Mouse (Mus musculus) ES-Bruce4 (cell line): ENCODE data around the gene Stim1. TPM values are rescaled to one million over a fixed set of nuclear protein-coding genes. Genes with fewer than 3 reads are reported as not detected.

Experiments used
- H3K27ac ChIP-seq: 2 replicates; pipeline ENCODE4 v1.5.1; 2012; ENCODE audit warnings: low read length, inconsistent platforms; ENCODE audit not compliant: insufficient read depth
- H3K27me3 ChIP-seq: 2 replicates; pipeline ENCODE4 v1.6.1; 2012; ENCODE audit warnings: mild to moderate bottlenecking, low read length, inconsistent platforms; ENCODE audit not compliant: control insufficient read depth, poor library complexity, insufficient read depth, severe bottlenecking
- H3K36me3 ChIP-seq: 2 replicates; pipeline ENCODE4 v1.6.1; 2012; ENCODE audit warnings: inconsistent platforms, mild to moderate bottlenecking, low read length, moderate library complexity; ENCODE audit not compliant: control insufficient read depth, poor library complexity, insufficient read depth, severe bottlenecking
- H3K4me1 ChIP-seq: one replicate; pipeline ENCODE4 v1.8.1; 2011; ENCODE audit warnings: low read length; ENCODE audit not compliant: control insufficient read depth, insufficient read depth
- H3K4me3 ChIP-seq: 2 replicates; pipeline ENCODE4 v1.5.1; 2011; ENCODE audit warnings: low read depth, mild to moderate bottlenecking, low read length
- H3K9ac ChIP-seq: 2 replicates; pipeline ENCODE4 v1.6.1; 2012; ENCODE audit warnings: low read depth, mild to moderate bottlenecking, inconsistent platforms; ENCODE audit not compliant: poor library complexity, severe bottlenecking
- H3K9me3 ChIP-seq: replicated peaks from 2 replicates; pipeline ENCODE4 v1.6.1; 2012; ENCODE audit warnings: mild to moderate bottlenecking, low read length, inconsistent platforms; ENCODE audit not compliant: control insufficient read depth, poor library complexity, insufficient read depth, severe bottlenecking
- CTCF ChIP-seq: IDR thresholded peaks from one replicate; pipeline ENCODE4 v1.8.1; 2011; ENCODE audit warnings: low read depth, low read length
- EP300 ChIP-seq: IDR thresholded peaks from 2 replicates; pipeline ENCODE4 v1.6.1; 2011; ENCODE audit warnings: low read depth, low read length; ENCODE audit not compliant: insufficient read depth
- POLR2A ChIP-seq: IDR thresholded peaks from one replicate; pipeline ENCODE4 v1.8.1; 2011; ENCODE audit warnings: low read length; ENCODE audit not compliant: insufficient read depth
- polyA plus RNA-seq: library from polyadenylated mRNA; stranded (reverse); fragments of >200 nt; gene quantifications from 2 replicates; pipeline ENCODE4 v1.2.4, GENCODE M21; 2011; ENCODE audit warnings: low read depth; ENCODE audit not compliant: missing spikeins, insufficient read depth, insufficient read length

Gene Stim1
- polyA plus RNA-seq, 1 experiment: 26.0 TPM

DNA sequence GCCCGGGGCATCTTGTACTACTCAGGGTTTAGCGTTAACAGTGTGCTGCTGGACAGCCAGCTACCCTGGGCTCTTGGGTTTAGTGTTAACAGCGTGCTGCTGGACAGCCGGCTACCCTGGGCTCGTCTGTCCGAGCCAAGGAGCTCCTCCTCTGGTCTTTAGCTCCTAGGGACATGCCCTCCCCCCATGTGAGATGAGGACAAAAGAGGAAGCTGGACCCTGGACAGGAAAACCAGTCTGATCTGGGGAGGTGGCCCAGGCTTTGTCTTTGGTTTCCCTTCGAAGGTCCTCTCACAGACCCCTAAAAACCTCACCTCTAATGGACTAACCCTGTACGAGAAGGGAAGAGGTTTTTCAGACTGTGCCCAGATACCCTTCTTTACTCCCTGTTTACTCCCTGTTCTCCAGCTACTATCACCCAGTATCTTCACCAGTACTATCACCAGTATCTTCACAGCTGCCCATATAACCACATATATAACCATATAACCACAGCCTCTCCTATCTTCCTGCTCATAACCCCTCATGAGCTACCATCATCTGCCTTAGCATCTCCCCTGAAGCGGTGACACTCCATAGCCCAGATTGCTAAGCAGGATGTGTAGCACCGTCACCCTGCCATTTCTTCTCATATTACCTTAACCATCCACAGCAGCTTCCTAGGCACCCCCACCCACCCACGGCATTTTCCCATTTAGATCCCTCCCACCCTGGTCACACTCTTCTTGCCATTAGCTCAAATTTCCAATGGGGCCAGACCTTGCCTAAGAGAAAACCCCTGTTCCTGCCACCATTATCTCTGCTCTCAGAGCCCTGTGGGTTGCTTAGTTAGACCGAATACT, 20.4 kb upstream of the Stim1 start:
- peaks cover 4% of the 10 kb centered on the region for H3K4me1 ChIP-seq
- no peak overlapping the region for H3K4me3 ChIP-seq
- no peaks in the 10 kb centered on the region for H3K36me3 ChIP-seq
- H3K9ac ChIP-seq: no peak overlapping the region
- no peaks in the 10 kb centered on the region for H3K9me3 ChIP-seq
- no peaks in the 10 kb centered on the region for H3K27me3 ChIP-seq
- no peak for TF ChIP-seq EP300
- TF ChIP-seq CTCF: no peak
- no peak for TF ChIP-seq POLR2A
- no peak overlapping the region for H3K27ac ChIP-seq

DNA sequence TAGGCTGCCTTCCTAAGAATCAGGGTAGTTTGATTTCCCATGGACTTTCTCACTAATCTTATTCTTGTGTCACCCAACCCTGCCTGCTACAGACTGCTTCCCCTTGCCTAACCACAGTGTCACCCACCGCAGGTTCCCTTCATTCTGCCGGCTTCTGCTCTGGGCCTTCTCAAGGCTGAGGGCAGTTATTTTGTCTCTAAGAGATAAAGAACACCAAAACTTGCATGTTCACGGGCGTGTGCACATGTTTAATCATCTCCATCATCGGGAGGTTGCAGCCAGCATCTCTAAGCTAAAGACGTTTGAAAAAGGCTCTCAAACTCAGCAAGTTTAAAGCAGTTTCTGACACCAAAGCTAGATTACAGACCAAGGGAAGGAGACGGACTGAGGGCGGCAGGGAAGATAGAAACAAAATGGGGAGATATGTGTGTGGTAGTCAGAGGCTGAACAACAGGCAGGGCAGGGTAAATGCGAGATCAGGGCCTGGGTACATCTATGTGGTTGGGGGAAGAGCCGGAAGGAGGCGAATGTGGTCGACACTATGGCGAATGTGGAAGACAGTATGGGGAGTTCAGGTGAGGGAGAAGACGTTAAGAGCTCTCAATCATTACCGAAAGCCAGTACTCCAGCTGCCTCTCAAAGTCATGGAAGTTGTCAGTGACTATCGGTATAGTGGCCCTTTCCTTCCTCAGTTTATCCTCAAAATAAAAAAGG, 18.8 kb upstream of the Stim1 start:
- Histone ChIP-seq H3K36me3 (no peaks in the 10 kb centered on the region), H3K4me1 (peaks cover 4% of the 10 kb centered on the region), H3K27me3 (no peaks in the 10 kb centered on the region), H3K9ac (peak overlapping the region; percentile 82), H3K9me3 (no peaks in the 10 kb centered on the region), H3K27ac (no peak overlapping the region), H3K4me3 (peak overlapping the region; percentile 42)
- TF ChIP-seq EP300: no peak
- TF ChIP-seq CTCF: no peak
- no peak for TF ChIP-seq POLR2A

- Histone ChIP-seq H3K27ac (no peak overlapping the region), H3K36me3 (no peaks in the 10 kb centered on the region), H3K9me3 (no peaks in the 10 kb centered on the region), H3K27me3 (no peaks in the 10 kb centered on the region), H3K9ac (peak overlapping the region; percentile 82), H3K4me1 (peaks cover 4% of the 10 kb centered on the region), H3K4me3 (peak overlapping the region; percentile 87)
- TF ChIP-seq POLR2A: no peak
- TF ChIP-seq CTCF: no peak
- TF ChIP-seq EP300: no peak
Observed at GRCm38 (mm10) chr7:102249531-102249895, 18.1 kb upstream of the Stim1 start.

DNA sequence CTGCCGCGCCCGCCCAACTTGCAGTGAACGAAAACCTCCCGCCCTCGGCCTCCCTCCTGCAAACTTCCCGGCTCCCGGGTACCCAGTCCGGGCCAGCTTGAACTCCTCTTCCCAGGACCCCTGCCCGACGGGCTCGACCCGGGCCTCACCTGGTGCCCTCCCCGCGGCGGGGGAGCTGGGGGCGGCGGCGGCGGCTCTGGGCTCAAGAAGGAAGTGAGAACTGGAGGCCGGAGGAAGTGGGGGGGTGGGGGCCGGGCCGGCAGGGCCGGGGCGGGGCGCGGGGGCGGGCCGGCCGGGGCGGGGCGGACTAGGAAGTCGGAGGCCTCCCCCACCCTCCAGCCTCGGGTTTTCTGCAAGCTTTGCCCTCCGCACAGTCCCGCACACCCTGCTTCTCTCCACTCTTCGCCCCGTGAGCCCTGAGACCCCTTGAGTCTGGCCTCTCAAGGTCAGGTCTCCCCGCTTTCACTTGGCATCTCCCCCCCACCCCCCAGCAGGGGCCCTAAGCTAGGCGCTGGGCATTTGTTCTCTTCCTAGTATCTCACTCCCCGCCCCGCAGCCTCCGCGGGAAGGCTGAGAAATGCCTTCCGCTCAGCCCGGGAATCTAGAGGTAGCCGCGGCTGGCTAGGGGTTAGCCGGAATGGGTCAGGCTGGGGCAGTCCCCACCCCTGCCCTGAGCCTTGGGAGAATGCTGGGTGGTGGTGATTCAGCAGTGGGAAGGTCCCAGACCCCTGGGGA, 17.5 kb upstream of the Stim1 start:
- H3K9me3 ChIP-seq: no peaks in the 10 kb centered on the region
- H3K27ac ChIP-seq: peak overlapping the region; percentile 34; the same call in 1 of the 2 replicates
- H3K4me3 ChIP-seq: peak overlapping the region; percentile 90
- H3K4me1 ChIP-seq: peaks cover 4% of the 10 kb centered on the region
- TF ChIP-seq EP300 (no peak), POLR2A (peak; percentile 34), CTCF (no peak)
- no peaks in the 10 kb centered on the region for H3K36me3 ChIP-seq
- peak overlapping the region; percentile 82 for H3K9ac ChIP-seq
- no peaks in the 10 kb centered on the region for H3K27me3 ChIP-seq

DNA sequence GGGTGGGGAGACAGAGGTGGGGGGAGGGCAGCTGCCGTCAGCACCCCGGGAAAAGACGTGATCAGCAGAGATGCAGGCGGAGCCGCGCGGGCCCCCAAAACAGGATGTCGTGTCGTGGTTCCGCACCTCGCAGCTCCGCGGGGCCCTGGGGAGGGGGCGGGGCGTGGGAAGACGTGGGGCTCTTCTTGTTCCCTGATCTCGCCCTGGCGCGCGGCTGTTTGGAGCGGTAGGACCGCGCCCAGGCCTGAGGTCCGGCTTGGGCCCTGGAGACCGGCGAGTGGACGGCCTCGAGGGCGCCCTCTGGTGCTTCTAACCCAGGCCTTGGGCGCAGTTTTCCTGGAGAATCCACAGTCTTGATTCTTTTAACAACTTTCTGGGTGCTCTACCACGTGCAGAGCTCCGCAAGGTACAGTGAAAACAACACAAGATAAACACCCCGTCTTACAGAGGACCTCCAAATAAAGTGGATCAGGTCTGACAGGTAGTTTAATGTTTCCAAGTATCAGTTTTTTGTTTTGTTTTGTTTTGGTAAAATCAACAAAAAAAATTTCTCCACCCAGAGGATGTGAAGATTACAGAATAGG, 16.9 kb upstream of the Stim1 start:
- Histone ChIP-seq H3K4me3 (peak overlapping the region; percentile 90), H3K27ac (no peak overlapping the region), H3K9ac (peak overlapping the region; percentile 82), H3K4me1 (peaks cover 4% of the 10 kb centered on the region), H3K27me3 (no peaks in the 10 kb centered on the region), H3K9me3 (no peaks in the 10 kb centered on the region), H3K36me3 (no peaks in the 10 kb centered on the region)
- TF ChIP-seq CTCF (peak; percentile 65), EP300 (no peak), POLR2A (no peak)
